Mouse (Mus musculus): ENCODE data around the gene Rnpep.

The Rnpep gene

GRCm38 (mm10) chr1:135283826-135284291 lies at the start of gene Rnpep:
Gene Rnpep (minus strand): TSS chr1:135284084.
- peak; percentile 54 to 69 for DNase-seq

GRCm38 (mm10) chr1:135330578-135330977 lies 46.7 kb upstream of the Rnpep start:
- DNase-seq: no peak

DNA sequence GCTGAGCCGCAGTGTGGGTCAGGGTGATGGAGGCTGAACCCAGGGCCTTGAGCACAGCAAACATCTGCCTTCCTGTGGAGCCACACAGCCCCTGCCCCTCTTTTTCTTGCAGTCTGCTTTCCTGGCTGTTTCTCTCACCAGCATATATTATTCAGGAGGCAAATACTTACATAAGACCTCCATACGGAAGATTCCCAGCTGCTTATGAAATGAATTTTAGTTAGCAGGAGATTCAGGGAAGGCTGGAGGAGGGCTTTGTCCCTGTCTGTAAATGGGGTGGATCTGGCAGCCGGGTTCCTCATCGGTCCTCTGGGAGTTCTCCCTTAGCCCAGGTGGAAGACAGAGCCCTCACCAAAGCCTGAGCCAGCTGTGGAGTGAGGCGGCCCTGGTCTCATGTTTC lies 44.5 kb upstream of the Rnpep start:
- no peak for DNase-seq

GRCm38 (mm10) chr1:135325934-135326333 lies 42.0 kb upstream of the Rnpep start:
- DNase-seq: no peak

GRCm38 (mm10) chr1:135324571-135324970 lies 40.7 kb upstream of the Rnpep start, which contains the start of gene Lmod1:
Gene Lmod1 (plus strand): TSS chr1:135324807.
- peak; percentile 63 for DNase-seq

DNA sequence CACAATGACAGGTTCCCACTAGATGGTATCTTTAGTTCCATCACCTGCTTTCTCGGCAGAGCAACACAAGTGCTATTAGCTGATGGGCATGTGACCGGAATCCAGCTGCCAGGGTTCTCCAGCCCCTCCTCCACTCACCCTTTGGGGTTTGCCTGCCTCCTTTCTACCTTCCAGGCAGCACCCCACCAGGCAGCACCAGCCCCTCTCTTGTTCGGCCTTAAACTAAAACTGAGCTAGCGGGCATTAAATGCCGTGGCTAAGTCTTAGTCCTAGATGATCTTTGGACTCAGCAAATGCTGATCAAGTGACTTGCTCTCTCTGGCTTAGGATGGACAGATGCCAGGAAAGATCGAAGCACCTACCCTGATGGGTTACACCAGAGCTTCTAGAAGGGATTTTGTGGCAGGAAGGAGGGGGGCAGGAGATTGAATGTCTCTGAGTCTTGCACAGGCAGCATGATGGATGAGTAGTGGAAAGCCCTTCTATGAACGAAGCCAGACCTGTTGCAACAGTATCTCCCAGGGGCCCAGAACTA lies 39.5 kb upstream of the Rnpep start:
- peak; percentile 63 to 75 for DNase-seq

GRCm38 (mm10) chr1:135313284-135314031 lies 29.6 kb upstream of the Rnpep start, which contains the start of gene Timm17a:
Gene Timm17a (minus strand): TSS chr1:135313778.
- peak; percentile 95 for DNase-seq

GRCm38 (mm10) chr1:135312201-135312600 lies 28.3 kb upstream of the Rnpep start:
- peak; percentile 16 to 31 for DNase-seq

- DNase-seq: peak; percentile 77 to 83
Observed at GRCm38 (mm10) chr1:135311356-135311755, 27.5 kb upstream of the Rnpep start.

DNA sequence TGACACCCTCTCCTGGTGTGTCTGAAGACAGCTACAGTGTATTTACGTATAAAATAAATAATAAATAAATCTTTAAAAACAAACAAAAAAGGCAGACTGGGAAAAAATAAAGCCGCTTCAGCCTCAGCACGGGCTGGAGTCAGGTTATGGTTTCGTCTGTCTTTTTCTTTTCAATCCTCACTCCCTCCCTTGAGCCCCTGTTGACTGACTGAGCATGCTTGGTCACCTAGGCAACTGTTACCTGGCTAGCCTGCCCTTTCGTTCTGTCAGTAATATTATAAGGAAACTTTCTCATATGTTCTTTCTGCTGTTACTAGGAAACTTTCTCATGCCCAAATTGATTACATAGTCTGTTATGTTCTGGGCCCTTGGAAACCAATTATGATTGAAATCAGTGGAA lies 7.0 kb upstream of the Rnpep start:
- no peak for DNase-seq

GRCm38 (mm10) chr1:135286311-135286710 lies 2.4 kb upstream of the Rnpep start:
- no peak for DNase-seq

DNA sequence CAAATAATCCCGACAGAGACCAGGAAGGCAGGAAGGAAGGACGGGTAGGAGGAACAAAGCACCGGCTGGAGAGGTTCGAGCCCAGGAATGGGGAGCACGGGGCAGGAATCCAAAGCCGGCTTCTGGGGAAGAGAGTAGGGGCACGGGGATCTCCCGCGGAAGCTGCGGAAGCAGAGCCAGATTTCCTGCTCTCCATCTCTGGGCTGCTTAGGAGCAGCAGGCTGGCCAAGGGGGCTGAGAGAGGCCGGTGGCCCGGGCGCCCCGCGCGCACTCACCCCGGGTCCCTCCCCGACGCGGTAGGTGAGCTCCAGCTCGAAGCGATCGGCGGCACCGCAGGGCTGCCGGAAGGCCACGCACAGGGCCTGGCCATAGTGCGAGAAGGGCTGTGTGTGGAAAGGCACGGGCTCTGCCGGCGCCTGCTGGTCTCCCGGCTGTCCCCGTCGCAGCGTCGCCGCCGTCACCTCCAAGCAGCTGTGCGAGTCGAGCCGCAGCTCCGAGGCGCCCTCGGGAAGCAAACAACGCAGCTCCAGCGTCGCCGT lies 528 bp downstream of the Rnpep start:
- peak in 1 of 2 experiments; percentile 23 for DNase-seq

- DNase-seq: no peak
Observed at GRCm38 (mm10) chr1:135282536-135283286, 1.2 kb downstream of the Rnpep start.

- no peak for DNase-seq
Observed at GRCm38 (mm10) chr1:135281841-135282240, 2.0 kb downstream of the Rnpep start.

DNA sequence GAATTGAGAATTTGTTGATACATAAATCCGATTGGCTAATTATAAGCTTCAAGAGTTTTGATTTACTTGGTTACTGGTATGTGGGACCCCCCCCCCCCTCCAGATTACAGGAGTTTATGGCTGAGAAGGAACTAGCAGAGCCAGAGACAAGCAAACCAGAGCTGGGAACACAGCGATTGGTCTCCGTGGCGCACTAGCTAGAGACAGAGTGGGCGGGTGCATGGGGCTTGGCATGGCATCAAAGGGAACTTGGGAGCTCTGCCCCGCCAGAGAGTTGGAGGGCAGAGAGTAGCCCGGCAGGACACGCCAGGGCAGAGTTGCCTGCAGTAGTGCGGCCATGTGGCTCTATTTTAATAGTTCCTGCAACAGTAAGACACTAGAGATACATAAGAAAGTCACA lies 3.2 kb downstream of the Rnpep start:
- peak; percentile 74 to 79 for DNase-seq

DNA sequence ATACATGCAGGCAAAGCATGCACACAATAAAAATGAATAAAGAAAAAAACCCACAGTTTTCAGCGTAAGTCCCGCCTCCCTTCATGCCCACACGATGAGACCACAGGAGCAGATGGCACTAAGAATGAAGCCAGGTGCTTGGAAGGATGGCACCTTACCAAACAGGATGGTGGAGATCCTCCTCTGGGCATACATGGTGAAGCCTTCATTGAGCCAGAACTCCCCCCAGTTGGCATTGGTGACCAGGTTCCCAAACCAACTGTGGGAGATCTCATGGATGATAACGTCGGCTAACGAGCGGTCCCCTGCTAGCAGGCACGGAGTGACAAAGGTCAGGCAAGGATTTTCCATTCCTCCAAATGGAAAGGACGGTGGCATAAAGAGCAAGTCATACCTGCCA lies 12.5 kb downstream of the Rnpep start:
- DNase-seq: no peak

DNA sequence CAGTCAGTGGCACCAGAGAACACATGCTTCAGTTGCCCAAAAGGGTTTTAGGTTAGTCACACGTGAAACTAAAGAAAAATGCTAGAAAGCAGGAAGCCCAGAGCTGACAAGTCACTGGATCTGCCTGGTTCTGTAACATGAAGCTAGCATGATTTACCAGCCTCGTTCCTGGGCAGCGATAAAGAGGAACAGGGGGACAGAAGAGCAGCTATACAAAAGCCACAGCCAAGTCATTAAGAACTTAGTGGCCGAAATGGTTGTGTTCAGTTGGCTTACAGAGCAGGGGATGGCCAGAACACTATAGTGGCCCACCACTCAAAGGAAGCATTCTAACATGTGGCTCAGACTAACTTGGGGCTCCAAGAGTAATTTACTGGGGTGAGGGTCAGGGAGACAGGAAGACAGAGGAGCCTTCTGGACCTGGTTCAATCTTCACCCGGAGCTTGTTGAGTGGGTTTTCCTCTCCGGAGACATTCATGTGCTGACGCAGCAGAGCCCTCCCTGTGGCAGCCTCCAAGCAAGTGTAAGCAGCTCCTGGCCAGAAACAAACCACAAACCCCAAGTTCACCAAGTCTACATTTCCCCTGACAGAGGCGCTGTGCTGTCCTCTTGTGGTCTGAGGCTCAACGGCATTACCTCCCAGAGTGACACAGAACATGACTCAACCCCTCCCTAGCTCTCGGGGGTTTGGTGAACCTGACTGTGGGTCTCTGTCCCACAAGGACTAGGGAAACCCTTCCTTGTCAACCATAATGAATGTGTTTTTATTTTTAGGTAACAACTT lies 16.0 kb downstream of the Rnpep start:
- no peak for DNase-seq

DNA sequence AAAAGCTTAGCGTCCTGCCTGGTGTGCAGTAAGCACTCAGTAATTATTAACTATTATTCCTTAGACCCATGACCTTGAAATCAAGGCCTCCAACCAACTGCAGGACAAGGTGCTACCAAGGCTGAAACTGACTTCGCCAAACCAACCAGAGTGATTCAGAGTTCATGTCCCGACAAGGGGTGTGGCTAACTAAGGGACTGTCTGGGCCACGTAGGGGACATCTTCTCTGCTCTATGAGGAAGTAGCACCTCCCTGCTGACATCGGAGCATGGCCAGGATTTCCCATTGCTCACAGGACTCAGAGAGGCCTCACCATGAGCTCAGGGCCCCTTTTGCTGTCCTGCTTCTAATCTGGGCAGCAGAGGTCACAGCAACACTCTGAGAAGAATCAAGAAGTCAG lies 18.1 kb downstream of the Rnpep start:
- peak in 1 of 2 experiments; percentile 39 for DNase-seq

DNA sequence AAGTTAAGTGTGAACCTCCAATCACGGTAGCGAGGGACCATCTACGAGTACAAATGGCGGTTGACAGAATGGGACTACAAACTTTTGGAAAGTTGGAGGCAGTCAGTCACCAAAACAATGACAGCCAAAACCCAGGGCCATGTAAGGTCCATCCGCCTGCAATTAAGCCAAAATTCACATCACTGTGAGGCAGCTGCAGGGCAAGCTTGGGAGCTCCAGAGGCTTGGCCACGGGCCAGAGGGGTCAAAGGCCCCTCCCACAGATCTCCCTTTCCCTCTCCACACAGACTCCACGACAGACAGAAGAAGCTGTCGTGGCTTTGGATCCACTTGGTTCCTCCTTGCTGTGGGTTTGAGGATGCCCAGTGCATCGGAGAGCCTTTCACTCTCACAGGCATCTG lies 20.6 kb downstream of the Rnpep start:
- DNase-seq: no peak

- DNase-seq: no peak
Observed at GRCm38 (mm10) chr1:135262329-135262728, 21.6 kb downstream of the Rnpep start.

- no peak for DNase-seq
Observed at GRCm38 (mm10) chr1:135260931-135261330, 23.0 kb downstream of the Rnpep start.

DNA sequence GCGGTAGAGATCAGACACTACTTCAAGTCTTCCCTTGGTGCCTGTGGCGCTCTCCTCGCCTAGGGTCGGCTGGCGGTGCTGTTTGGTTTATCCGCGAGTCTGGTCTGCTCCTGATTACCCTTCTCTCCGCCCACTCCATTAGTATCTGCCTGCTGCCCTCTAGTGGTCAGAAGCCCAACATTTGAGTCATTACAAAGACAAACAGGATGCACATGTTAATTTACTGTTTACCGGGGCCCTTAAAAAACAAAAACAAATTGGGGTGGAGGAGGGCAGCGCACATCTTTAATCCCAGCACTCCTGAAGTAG lies 24.8 kb downstream of the Rnpep start:
- peak; percentile 81 to 88 for DNase-seq
